Mouse (Mus musculus) stomach, embryonic 14.5 days (tissue): ENCODE data around the gene Qrich1. TPM values are rescaled to one million over a fixed set of nuclear protein-coding genes. Genes with fewer than 3 reads are reported as not detected.
A peak's percentile ranks its signal among the peaks of the same experiment; 100 is the strongest.

Experiments
- ATAC-seq: fragments of 200-750 bp; cut with Nextera tagmentation; 2 replicates; pipeline ENCODE4 v1.8.0; 2017; ENCODE audit warnings: low read depth, moderate TSS enrichment; ENCODE audit not compliant: insufficient number of reproducible peaks, insufficient read depth, low FRiP score
- H3K27ac ChIP-seq: fragments of 300-500 bp; sonication (generic); 2 replicates; pipeline ENCODE4 v1.5.1; 2014; ENCODE audit warnings: mild to moderate bottlenecking, low read length, moderate library complexity, mixed read lengths
- H3K27me3 ChIP-seq: fragments of 300-500 bp; sonication (generic); 2 replicates; pipeline ENCODE4 v1.6.1; 2014; ENCODE audit warnings: low read length, control low read depth, mixed read lengths; ENCODE audit not compliant: control insufficient read depth, insufficient read depth
- H3K36me3 ChIP-seq: fragments of 300-500 bp; sonication (generic); 2 replicates; pipeline ENCODE4 v1.6.1; 2014; ENCODE audit warnings: mild to moderate bottlenecking, control low read depth, low read length, moderate library complexity, mixed read lengths; ENCODE audit not compliant: control insufficient read depth, insufficient read depth
- H3K4me1 ChIP-seq: fragments of 300-500 bp; sonication (generic); 2 replicates; pipeline ENCODE4 v1.6.1; 2014; ENCODE audit warnings: low read length, control low read depth, mixed read lengths; ENCODE audit not compliant: control insufficient read depth, insufficient read depth
- H3K4me2 ChIP-seq: fragments of 300-500 bp; sonication (generic); replicated peaks from 2 replicates; pipeline ENCODE4 v1.6.1; 2014; ENCODE audit warnings: low read depth, low read length, control low read depth
- H3K4me3 ChIP-seq: fragments of 300-500 bp; sonication (generic); 2 replicates; pipeline ENCODE4 v1.5.1; 2014; ENCODE audit warnings: low read depth, low read length, control low read depth
- H3K9ac ChIP-seq: fragments of 300-500 bp; sonication (generic); replicated peaks from 2 replicates; pipeline ENCODE4 v1.6.1; 2014; ENCODE audit warnings: low read depth, mild to moderate bottlenecking, control low read depth, low read length, moderate library complexity, mixed read lengths
- H3K9me3 ChIP-seq: fragments of 300-500 bp; sonication (generic); 2 replicates; pipeline ENCODE4 v1.6.1; 2016; ENCODE audit warnings: low read depth, low read length, control low read depth; ENCODE audit not compliant: control insufficient read depth
- WGBS: fragments of 180-500 bp; shearing (Covaris S2); extraction: QIAGEN DNeasy Blood & Tissue Kit; methylation state at CpG from one replicate; pipeline ENCODE4 v1.1.7; 2014; 5-methylcytosine and 5-hydroxymethylcytosine counted together
- polyA plus RNA-seq: library from polyadenylated mRNA; unstranded; fragments of >200 nt; fragmentation: Nextera tagmentation; extraction: Ambion mirVana; gene quantifications from 2 replicates; pipeline ENCODE4 v1.2.1, GENCODE M21; 2014

Qrich1 gene
- polyA plus RNA-seq = 120 and 121 TPM in 2 replicates

DNA sequence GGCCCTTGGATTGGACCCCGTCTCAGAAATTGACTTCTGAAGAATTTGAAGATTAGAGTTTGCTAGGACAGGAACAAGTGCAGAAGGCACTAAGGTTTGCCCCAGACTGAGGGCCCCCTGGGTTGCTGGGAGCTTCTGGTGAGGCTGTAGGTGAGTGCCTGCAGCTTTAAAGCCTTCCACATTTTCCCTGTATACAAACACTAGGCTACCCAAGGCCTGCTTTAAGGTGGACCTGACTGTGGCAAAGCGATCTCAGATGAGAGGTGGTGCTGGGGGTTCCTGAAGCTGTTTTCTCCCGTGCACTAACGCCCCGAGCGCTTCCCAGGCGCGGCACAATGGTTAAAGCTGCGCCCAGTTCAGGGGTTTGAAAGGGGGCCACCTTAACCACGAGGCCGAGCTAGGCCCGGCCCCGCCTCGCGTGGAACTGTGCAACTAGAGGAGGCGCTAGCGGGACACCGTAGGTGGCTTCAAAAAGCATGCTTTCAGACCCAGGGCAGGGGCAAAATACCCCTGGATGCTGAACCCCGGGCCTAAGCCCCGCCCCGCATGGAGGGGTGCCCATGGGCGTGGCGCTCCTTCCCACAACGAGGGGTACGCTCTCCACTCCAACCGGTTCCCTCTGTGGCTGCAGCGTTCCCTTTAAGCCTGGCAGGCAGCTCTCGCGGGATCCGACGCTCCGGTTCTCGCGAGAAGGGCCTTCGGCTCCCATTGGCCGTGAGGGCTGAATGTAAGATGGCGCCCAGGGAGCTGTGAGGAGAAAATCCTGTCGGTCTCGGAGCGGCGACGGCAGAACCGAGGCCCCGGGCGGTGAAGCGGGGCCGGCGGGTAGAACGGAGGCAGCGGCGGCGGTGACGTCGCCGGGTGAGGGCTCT lies at the start of gene Qrich1:
TSS of gene Qrich1 (plus strand) at position 427 of the 872 bp plus-strand sequence.
- Histone ChIP-seq H3K9me3 (no peaks in the 10 kb centered on the region), H3K4me2 (peak within 1 kb of the TSS; percentile 75), H3K4me1 (peaks cover 11% of the 10 kb centered on the region), H3K27me3 (no peaks in the 10 kb centered on the region), H3K36me3 (peaks cover 50% of the 10 kb centered on the region), H3K27ac (peak within 1 kb of the TSS; percentile 99), H3K9ac (peak within 1 kb of the TSS; percentile 95), H3K4me3 (peak within 1 kb of the TSS; percentile 72)
- WGBS = under 1% methylated on average over 55 of the region's 55 CpGs
- peak; percentile 96 for ATAC-seq

DNA sequence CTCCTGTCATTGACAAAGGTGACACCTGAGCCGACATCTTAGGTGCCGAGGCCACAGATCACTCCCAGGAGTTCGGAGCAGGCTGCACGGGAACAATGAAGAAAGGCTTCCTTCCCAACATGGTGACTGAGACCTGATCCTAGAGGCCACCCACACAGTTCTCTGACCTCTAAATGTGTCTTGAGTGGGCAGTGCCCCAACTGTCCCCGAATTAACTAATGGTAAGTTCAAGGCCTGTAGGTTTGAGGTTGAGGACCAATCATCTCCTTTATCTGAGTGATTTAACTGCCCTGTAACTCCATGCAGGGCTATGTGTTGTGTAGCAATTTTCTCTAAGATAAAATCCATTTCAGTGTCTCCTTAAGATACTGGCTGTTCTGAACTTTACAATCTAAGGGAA lies 47.2 kb upstream of the Qrich1 start:
- Histone ChIP-seq H3K4me1 (no peaks in the 10 kb centered on the region), H3K4me3 (no peak overlapping the region), H3K9ac (no peak overlapping the region), H3K27ac (no peak overlapping the region), H3K27me3 (no peaks in the 10 kb centered on the region), H3K4me2 (no peak overlapping the region), H3K9me3 (no peaks in the 10 kb centered on the region), H3K36me3 (peaks cover 15% of the 10 kb centered on the region)
- 60% methylated on average over 5 of the region's 5 CpGs for WGBS
- no peak for ATAC-seq

DNA sequence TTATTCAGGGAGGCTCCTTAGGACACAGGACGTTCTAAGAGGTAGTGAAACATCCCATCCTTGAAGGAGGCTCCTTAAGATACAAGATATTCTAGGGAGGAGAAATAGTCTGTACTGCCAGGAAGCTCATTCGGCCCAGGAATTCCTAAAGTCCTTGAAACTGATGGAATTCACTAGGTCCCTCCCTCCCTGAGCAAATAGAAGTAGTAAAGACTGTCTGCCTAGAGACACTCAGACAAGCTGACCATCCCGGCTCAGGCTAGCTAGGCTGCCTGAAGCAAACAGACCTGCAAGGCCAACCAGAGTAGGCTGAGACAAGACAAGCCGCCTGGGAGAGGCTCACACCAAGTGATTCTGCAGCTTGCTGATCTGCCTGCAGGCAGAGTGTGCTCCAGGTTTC lies 46.8 kb upstream of the Qrich1 start:
- Histone ChIP-seq H3K9me3 (no peaks in the 10 kb centered on the region), H3K27me3 (no peaks in the 10 kb centered on the region), H3K27ac (no peak overlapping the region), H3K4me2 (no peak overlapping the region), H3K4me3 (no peak overlapping the region), H3K9ac (no peak overlapping the region), H3K4me1 (no peaks in the 10 kb centered on the region), H3K36me3 (peaks cover 10% of the 10 kb centered on the region)
- WGBS = 51% methylated on average over 4 of the region's 4 CpGs
- no peak for ATAC-seq

DNA sequence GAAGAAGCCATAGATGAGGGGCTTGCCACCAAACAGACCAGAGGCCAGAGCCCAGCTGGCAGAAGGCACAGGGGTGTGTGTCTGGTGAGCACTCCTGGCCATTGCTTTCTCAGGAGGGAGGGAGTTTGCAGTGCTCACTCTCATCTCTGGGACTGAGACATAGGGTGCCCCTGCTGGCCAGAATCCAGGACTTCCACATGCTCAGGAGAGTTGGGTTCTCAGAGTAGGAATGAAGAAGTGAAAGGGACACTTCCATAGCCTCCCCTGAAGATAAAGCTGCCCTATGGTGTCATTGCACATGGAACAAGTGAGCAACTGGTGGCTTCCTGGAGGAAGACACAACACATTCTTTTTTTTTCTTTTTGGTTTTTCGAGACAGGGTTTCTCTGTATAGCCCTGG lies 42.1 kb upstream of the Qrich1 start:
- H3K27ac ChIP-seq = no peak overlapping the region
- H3K9ac ChIP-seq = no peak overlapping the region
- 64% methylated on average over 1 of the region's 1 CpGs for WGBS
- H3K27me3 ChIP-seq = no peaks in the 10 kb centered on the region
- no peak for ATAC-seq
- H3K4me1 ChIP-seq = peaks cover 5% of the 10 kb centered on the region; the same call in 1 of the 2 replicates
- no peak overlapping the region for H3K4me2 ChIP-seq
- H3K36me3 ChIP-seq = no peaks in the 10 kb centered on the region
- no peak overlapping the region for H3K4me3 ChIP-seq
- no peaks in the 10 kb centered on the region for H3K9me3 ChIP-seq

DNA sequence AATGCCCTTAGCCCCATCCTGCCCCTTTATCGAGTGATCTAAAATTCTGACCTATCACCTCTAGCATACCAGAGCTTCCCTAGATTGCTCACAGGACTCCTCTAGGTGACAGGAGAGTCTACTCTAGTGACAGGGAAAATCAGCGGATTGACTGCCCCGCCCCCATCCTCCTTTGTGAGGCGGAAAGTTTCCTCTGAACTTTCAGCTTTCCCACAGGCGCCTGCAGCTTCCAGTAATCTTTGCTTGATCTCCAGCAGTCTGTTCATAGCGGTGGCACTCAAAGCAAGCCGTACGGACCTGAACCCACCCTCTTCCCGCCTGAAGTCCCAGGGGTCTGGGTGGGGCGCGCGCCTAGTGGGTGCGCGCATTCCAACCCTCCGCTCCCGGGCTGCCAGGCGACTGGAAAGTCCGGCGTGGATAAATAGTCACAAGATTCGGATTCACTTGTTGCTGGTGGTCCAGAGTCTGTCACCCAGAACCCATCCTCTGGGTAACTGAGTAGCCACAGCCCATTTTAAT lies 37.9 kb upstream of the Qrich1 start:
- H3K9me3 ChIP-seq = no peaks in the 10 kb centered on the region
- peak overlapping the region; percentile 54 for H3K4me2 ChIP-seq
- H3K4me3 ChIP-seq = peak overlapping the region; percentile 37
- WGBS = under 1% methylated on average over 20 of the region's 20 CpGs
- H3K36me3 ChIP-seq = peaks cover 17% of the 10 kb centered on the region
- H3K4me1 ChIP-seq = peaks cover 14% of the 10 kb centered on the region; the same call in 1 of the 2 replicates
- peak overlapping the region; percentile 91 for H3K27ac ChIP-seq
- peak; percentile 84 for ATAC-seq
- no peaks in the 10 kb centered on the region for H3K27me3 ChIP-seq
- H3K9ac ChIP-seq = peak overlapping the region; percentile 34; the same call in 1 of the 2 replicates

DNA sequence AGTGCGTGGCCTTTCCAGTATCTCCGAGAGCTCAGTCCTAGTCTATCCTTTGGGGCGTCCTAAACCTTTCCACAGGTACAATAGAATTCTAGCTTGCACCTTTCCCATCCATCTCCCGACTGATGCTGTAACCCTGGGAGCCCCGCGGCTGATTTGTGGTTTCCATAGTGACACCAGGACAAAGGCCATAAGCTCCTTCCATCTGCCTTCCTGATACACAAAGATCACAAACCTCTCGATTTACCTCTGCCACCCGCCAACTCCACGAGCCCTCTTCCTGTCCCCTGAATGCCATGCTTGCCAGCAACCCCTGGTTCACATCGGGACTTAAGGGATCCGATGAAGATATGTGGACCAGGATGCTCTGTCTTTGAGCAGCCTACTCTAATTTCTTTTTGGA lies 37.4 kb upstream of the Qrich1 start:
- Histone ChIP-seq H3K4me1 (peaks cover 14% of the 10 kb centered on the region; the same call in 1 of the 2 replicates), H3K36me3 (peaks cover 22% of the 10 kb centered on the region), H3K9ac (no peak overlapping the region), H3K27me3 (no peaks in the 10 kb centered on the region), H3K9me3 (no peaks in the 10 kb centered on the region), H3K4me3 (no peak overlapping the region), H3K4me2 (peak overlapping the region; percentile 94; the same call in 1 of the 2 replicates), H3K27ac (no peak overlapping the region)
- peak; percentile 1; the same call in 1 of the 2 replicates for ATAC-seq
- WGBS = 33% methylated on average over 11 of the region's 11 CpGs

DNA sequence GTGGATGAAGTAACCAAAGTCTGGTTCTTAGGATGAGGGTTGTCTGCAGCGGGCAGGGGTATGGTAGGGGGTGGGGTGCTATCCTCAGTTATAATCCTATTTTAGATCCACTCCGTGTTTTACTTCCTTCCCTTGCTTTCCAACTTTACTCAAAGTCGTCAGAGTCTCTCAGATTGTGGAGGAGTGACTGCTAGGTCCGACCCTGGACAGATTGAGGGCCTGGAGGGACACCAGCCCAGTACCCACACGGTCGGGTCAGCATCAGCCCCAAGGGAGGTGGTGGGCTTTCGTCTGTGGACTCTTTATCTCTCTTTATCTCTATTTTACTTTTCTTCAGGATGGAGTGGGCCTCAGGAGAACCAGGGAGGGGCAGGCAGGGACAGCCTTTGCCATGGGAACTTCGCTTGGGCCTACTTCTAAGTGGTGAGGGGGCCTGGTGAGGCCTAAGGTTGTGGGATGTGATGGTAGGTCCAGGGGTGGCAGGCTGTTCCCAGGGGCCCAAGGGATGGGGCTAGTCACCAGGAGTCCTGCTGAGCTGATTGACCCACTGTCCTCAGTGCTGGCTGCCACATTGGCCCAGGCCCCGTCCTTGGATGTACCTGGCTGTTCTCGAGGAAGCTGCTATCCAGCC lies 36.8 kb upstream of the Qrich1 start, which contains the start of gene Lamb2:
TSS of gene Lamb2 (plus strand) at position 16 of the 631 bp plus-strand sequence.
- Histone ChIP-seq H3K27me3 (no peaks in the 10 kb centered on the region), H3K9me3 (no peaks in the 10 kb centered on the region), H3K36me3 (peaks cover 27% of the 10 kb centered on the region), H3K9ac (peak within 1 kb of the TSS; percentile 76), H3K4me2 (peak within 1 kb of the TSS; percentile 94), H3K4me1 (peaks cover 14% of the 10 kb centered on the region; the same call in 1 of the 2 replicates), H3K27ac (peak within 1 kb of the TSS; percentile 91), H3K4me3 (peak within 1 kb of the TSS; percentile 59)
- 4% methylated on average over 10 of the region's 10 CpGs for whole genome bisulfite sequencing
- peak; percentile 55; the same call in 1 of the 2 replicates for ATAC-seq

DNA sequence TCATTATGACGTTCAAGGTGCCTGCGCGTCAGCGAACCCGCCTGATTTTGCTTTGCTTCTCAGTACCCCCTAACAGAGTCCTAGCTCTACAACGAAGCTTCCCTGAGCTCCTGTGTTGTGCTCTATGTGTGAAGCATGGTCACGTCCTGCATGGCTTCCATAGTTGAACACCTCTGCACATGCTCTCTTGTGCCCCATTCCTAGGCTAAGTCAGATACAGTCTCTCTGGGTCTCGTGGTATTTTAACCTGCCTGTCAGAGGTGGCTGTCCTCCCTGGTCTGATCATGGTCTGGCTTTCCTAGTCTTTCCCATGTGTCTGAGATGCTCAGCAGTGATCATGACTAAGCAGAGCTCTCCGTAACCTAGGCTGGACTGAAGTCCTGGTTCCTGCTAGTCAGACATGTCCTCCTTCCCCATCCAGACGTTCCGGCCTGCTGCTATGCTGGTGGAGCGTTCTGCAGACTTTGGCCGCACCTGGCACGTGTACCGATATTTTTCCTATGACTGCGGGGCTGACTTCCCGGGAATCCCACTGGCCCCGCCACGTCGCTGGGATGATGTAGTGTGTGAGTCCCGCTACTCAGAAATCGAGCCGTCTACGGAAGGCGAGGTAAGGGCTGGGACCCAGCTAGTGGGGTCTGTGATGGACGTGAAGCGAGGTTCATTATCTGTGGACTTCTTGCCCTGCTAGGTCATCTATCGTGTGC lies 35.6 kb upstream of the Qrich1 start:
- Histone ChIP-seq H3K27me3 (no peaks in the 10 kb centered on the region), H3K4me1 (peaks cover 14% of the 10 kb centered on the region; the same call in 1 of the 2 replicates), H3K27ac (no peak overlapping the region), H3K36me3 (peaks cover 38% of the 10 kb centered on the region), H3K4me3 (peak overlapping the region; percentile 59; the same call in 1 of the 2 replicates), H3K4me2 (peak overlapping the region; percentile 94), H3K9me3 (no peaks in the 10 kb centered on the region), H3K9ac (peak overlapping the region; percentile 76; the same call in 1 of the 2 replicates)
- ATAC-seq = no peak
- 89% methylated on average over 28 of the region's 28 CpGs for WGBS
